Mouse (Mus musculus) liver, embryonic 14 days (tissue): ENCODE measurements around the gene Commd1. TPM values are rescaled to one million over a fixed set of nuclear protein-coding genes. Genes with fewer than 3 reads are reported as not detected.

ENCODE experiments used
- polyA plus RNA-seq: library from polyadenylated mRNA; depleted of rRNA; stranded (reverse); fragments of >200 nt; gene quantifications from 2 replicates; pipeline ENCODE4 v1.2.3, GENCODE M21; 2012; rRNA removed

The Commd1 gene
- 41.0 and 41.2 TPM in 2 replicates for polyA plus RNA-seq

DNA sequence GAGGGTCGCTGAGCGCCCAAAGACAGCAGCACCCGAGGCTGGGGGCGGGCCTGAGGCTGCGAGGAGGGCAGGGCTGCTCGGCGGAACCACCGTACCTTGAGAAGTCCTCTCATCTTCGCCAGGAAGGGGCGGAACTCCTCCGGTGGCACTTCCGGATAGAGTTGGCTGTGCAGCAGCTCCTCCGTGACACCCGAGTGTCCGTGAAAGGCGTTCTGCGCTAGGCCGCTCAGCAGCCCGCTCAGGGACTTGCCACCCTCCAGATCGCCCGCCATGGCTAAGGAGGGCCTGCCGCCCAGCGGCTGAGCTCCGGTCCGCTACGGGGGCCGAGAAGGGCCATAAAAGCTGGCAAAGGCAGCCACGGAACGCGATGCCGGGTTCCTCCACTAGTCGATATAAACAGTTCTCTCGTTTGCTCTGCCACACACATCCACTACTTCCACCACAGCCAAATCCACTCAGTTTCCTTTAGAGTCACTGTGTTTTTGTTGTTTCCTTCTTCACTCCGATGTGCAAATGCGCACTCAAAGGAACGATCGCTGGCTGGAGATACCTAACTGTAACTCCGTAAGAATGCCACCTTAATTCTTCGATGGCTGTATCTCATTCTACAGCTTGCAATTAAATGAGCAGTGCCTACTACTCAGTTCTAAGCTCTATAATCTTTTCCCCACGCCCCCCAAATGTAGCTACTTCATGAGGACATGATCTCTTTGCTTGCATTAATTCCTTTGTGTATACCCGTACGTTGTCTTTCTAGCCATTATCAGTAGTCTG is at the start of gene Commd1, which contains the start of gene Gm28048:
Commd1 (minus strand) TSS at position 399 of the 774 bp plus-strand sequence.
Gm28048 (minus strand) TSS at position 107 of the 774 bp plus-strand sequence.

DNA sequence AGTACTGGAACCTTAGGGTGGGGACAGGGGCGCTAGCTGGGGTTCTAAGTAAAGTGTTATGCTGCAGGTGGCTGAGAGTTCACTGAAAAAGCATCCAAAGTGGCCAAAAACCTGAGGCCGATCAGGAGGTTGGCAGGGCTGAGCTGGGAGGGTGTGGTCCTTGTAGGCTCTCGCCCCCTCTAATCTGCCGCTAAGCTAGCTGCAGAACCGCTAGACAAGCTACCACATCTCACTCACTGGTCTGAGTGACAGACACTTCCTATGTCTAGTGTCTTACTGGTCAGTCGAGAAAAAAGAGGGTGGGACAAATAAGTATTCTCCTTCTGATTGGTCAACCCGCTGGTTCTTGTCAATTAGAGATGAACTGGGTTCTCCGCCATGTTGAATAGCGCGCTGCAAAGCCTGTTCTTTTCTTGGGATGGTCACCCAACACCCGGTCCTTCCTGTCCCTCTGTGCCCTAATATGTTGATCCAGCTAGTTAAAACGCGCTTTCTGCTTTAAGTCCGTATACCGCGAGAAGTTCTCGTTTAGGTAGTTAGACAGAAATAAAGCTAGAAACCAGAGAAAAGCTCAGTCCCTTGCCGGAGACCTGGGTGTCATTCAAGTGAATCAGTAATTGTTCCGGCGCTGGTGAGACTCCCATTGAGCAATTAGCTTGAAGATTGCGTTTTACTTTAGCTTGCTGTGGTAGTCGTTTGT is 25.4 kb upstream of the Commd1 start, which contains the start of gene Fam161a:
Fam161a (plus strand) TSS at position 51 of the 700 bp plus-strand sequence.

DNA sequence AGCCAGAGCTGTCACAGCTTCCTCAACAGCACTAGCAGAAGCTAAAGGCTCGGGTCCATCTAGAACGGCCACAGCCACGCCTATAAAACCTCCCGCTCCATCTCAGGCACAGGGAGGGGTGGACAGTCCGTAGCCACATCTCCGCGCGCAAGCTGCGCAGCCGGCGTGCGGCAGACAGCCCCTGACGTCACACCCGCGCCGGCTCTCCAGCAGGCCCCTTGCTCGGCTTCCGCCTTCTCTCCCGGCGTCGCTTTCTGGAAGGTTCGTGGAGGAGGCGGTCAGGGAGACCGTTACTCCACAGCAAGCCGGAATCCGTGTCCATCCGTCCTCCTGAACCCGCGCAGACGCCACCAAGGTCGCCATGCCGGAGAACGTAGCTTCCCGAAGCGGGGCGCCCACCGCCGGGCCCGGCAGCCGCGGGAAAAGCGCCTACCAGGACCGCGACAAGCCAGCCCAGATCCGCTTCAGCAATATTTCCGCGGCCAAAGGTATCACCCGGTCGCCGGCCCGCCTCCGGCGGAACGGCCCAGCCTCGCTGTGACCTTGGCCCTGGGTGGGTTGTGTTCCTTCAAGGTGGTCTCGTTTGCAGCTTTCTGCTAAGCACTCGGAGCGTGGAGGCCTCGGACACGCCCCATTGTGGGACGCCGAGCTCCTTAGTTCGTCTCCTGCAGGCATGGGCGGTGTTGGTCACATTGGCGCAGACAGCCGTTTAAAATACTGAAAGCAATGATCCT is 8.4 kb upstream of the Commd1 start, which contains the start of gene Cct4:
Cct4 (plus strand) TSS at position 127 of the 734 bp plus-strand sequence.

DNA sequence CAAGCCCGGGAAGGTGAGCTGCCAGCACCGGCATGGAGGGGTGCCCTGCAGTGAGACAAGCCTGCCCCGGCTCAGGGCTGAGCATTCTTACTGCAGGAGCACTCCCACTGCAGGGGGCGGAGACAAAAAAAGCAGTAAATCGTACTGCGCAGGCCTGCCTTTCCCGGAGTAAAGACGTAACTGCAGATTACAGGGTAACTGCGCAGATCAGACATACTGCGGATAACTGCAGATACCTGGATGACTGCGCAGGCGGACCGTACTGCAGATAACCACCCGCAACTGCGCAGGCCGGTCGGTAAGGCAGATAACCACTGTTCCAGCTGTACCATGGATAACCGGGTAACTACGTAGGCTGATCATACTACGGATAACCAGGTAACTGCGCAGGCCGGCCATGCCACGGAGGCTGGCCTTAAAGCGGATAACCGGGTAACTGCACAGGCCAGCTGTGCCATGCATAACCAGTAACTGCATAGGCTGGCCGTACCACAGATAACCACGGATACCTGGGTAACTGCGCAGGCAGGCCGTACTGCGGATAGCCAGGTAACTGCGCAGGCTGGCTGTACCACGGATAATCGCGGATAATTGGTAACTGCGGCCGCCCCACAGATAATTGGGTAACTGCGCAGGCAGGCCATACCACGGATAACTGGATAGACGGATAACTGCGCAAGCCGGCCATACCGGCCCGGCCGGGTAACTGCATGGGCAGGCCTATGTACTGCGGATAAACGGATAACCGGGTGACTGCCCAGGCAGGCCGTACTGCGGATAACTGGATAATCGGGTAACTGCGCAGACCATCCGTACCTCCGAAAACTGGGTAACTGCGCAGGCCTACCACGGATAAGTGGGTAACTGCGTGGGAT is 10.1 kb downstream of the Commd1 start, which contains the start of gene Zrsr1:
Zrsr1 (plus strand) TSS at position 171 of the 875 bp plus-strand sequence.

GRCm38 (mm10) chr11:22860335-22861227 is 121.6 kb downstream of the Commd1 start, which contains the start of gene B3gnt2:
B3gnt2 (minus strand) TSS chr11:22860961.

Other genes starting within 250 kb of the Commd1 start
- gene B3gnt2, start 121.4 kb downstream of the Commd1 start, polyA plus RNA-seq: 2.8 and 3.0 TPM in 2 replicates
- gene Zrsr1, start 10.4 kb downstream of the Commd1 start, polyA plus RNA-seq: 14.1 and 14.2 TPM in 2 replicates
- 2.9 and 3.7 TPM in 2 replicates for gene Gm28048, start 292 bp downstream of the Commd1 start, polyA plus RNA-seq
- 68.2 and 83.2 TPM in 2 replicates for gene Cct4, start 8.1 kb upstream of the Commd1 start, polyA plus RNA-seq
- 0.97 and 1.2 TPM in 2 replicates for gene Fam161a, start 25.1 kb upstream of the Commd1 start, polyA plus RNA-seq